Mouse (Mus musculus): ENCODE data around the gene Gm7347. TPM values are rescaled to one million over a fixed set of nuclear protein-coding genes. Genes with fewer than 3 reads are reported as not detected.
A peak's percentile ranks its signal among the peaks of the same experiment; 100 is the strongest.
"Not testable (repeated sequence)": the region's sequence is repeated elsewhere in the genome, so short reads cannot be mapped to it uniquely, and the experiment has no call there.

Gm7347 gene
- polyA plus RNA-seq (2015; fragmentation: Nextera tagmentation; extraction: Ambion mirVana): 0.06 TPM in 1 of 2 replicates, not detected in the other

DNA sequence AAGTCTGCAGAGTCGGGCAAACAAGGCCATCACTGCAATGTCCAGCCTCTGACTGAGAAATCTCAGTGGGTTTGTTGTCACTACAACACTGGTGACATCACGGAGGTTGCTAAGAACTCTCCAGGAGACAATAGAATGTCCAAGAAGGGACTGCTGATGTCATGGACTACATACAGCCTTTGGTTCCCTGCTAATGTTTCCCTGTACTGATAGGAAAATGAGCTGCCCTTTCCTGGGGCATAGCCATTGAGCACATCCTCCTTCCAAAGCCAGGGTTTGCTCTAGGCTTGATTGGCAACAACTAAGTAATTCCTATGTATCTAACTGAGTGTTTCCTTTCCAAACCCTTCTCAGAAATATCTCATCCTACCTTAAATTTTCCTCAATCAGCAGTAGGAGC, at the start of gene Gm7347:
Gene Gm7347, minus strand, starts transcription at position 101 of the 400 bp plus-strand sequence.
- not testable (repeated sequence) for H3K36me3 ChIP-seq; H3K4me1 ChIP-seq (replicated peaks); H3K4me2 ChIP-seq (replicated peaks); H3K9me3 ChIP-seq; H3K27me3 ChIP-seq; H3K4me3 ChIP-seq (replicated peaks); ATAC-seq; H3K9ac ChIP-seq (replicated peaks); H3K27ac ChIP-seq
- no CpG with 5 or more reads among the region's 2 CpGs for WGBS

DNA sequence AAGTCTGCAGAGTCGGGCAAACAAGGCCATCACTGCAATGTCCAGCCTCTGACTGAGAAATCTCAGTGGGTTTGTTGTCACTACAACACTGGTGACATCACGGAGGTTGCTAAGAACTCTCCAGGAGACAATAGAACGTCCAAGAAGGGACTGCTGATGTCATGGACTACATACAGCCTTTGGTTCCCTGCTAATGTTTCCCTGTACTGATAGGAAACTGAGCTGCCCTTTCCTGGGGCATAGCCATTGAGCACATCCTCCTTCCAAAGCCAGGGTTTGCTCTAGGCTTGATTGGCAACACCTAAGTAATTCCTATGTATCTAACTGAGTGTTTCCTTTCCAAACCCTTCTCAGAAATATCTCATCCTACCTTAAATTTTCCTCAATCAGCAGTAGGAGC, 46.9 kb upstream of the Gm7347 start, which contains the start of gene 5031410I06Rik:
Gene 5031410I06Rik, minus strand, starts transcription at position 101 of the 400 bp plus-strand sequence.
- WGBS: no CpG with 5 or more reads among the region's 3 CpGs
- ATAC-seq; H3K4me1 ChIP-seq (replicated peaks); H3K4me3 ChIP-seq (replicated peaks); H3K27ac ChIP-seq; H3K27me3 ChIP-seq; H3K9ac ChIP-seq (replicated peaks); H3K9me3 ChIP-seq; H3K36me3 ChIP-seq; H3K4me2 ChIP-seq (replicated peaks): not testable (repeated sequence)

DNA sequence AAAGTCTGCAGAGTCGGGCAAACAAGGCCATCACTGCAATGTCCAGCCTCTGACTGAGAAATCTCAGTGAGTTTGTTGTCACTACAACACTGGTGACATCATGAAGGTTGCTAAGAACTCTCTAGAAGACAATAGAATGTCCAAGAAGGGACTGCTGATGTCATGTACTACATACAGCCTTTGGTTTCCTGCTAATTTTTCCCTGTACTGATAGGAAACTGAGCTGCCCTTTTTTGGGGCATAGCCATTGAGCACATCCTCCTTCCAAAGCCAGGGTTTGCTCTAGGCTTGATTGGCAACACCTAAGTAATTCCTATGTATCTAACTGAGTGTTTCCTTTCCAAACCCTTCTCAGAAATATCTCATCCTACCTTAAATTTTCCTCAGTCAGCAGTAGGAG, 30.8 kb upstream of the Gm7347 start, which contains the start of gene Gm10471:
Gene Gm10471, minus strand, starts transcription at position 101 of the 400 bp plus-strand sequence.
- not testable (repeated sequence) for H3K27ac ChIP-seq; H3K9ac ChIP-seq (replicated peaks); H3K36me3 ChIP-seq; ATAC-seq; H3K4me2 ChIP-seq (replicated peaks); H3K4me3 ChIP-seq (replicated peaks); H3K9me3 ChIP-seq; H3K4me1 ChIP-seq (replicated peaks); H3K27me3 ChIP-seq
- 72% methylated on average over 1 of the region's 1 CpGs for WGBS

DNA sequence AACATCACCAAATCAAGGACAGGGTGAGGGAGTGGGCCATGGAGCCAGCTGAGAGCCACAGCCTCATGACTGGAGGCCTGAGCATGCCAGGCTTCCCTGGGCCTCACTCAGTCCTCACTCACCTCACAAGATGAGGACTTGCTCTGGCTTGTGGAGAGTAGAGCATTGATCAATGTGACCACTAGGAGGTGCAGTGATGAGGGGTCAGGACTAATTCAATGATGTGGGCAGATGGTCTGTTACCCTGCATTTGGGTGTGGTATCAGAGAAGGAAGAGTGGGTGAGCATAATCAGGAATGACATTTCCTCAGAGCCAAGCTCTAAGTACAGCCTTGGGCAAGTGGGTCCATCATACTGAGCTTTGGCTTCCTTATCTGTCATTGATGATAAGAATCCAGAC, 20.6 kb upstream of the Gm7347 start:
- H3K4me2 ChIP-seq (replicated peaks); H3K4me1 ChIP-seq (replicated peaks); H3K9me3 ChIP-seq; ATAC-seq; H3K27ac ChIP-seq; H3K9ac ChIP-seq (replicated peaks); H3K4me3 ChIP-seq (replicated peaks); H3K27me3 ChIP-seq; H3K36me3 ChIP-seq: not testable (repeated sequence)

DNA sequence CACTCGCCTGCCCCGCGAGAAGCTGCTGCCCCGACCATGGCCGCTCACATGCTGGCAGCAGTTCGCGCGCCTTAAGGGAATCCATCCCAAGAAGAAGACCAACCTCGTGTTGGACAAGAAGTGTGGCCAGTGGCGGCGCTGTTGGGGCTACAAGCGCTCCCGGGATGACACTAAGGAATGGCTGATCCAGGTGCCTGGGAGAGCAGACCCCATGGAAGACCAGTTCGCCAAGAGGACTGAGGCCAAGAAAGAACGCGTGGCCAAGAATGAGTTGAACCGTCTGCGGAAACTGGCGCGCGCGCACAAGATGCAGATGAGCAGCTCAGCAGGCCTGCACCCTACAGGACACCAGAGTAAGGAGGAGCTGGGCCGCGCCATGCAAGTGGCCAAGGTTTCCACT, 12.3 kb upstream of the Gm7347 start:
- Histone ChIP-seq H3K9me3 (0 out of 2 replicates have a peak, but pooled peaks cover 7% of the 10 kb centered on the region), H3K9ac (replicated peaks) (no peak overlapping the region), H3K36me3 (no peaks in the 10 kb centered on the region), H3K27ac (no peak overlapping the region), H3K4me3 (replicated peaks) (no peak overlapping the region), H3K4me1 (replicated peaks) (no peaks in the 10 kb centered on the region), H3K4me2 (replicated peaks) (no peak overlapping the region), H3K27me3 (no peaks in the 10 kb centered on the region)
- ATAC-seq: no peak
- WGBS: 90% methylated on average over 24 of the region's 24 CpGs

DNA sequence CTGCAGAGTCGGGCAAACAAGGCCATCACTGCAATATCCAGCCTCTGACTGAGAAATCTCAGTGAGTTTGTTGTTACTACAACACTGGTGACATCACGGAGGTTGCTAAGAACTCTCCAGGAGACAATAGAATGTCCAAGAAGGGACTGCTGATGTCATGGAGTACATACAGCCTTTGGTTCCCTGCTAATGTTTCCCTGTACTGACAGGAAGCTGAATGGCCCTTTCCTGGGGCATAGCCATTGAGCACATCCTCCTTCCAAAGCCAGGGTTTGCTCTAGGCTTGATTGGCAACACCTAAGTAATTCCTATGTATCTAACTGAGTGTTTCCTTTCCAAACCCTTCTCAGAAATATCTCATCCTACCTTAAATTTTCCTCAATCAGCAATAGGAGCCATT, 18.9 kb downstream of the Gm7347 start, which contains the start of gene Speer4a:
Gene Speer4a, minus strand, starts transcription at position 101 of the 400 bp plus-strand sequence.
- H3K9ac ChIP-seq (replicated peaks); H3K27ac ChIP-seq; H3K4me2 ChIP-seq (replicated peaks); H3K36me3 ChIP-seq; H3K4me1 ChIP-seq (replicated peaks); ATAC-seq; H3K4me3 ChIP-seq (replicated peaks); H3K27me3 ChIP-seq; H3K9me3 ChIP-seq: not testable (repeated sequence)
- 69% methylated on average over 2 of the region's 2 CpGs for WGBS

DNA sequence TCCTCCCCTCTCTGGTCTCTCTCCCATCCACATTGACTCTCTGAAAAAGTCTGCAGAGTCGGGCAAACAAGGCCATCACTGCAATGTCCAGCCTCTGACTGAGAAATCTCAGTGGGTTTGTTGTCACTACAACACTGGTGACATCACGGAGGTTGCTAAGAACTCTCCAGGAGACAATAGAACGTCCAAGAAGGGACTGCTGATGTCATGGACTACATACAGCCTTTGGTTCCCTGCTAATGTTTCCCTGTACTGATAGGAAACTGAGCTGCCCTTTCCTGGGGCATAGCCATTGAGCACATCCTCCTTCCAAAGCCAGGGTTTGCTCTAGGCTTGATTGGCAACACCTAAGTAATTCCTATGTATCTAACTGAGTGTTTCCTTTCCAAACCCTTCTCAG, 35.6 kb downstream of the Gm7347 start, which contains the start of gene Gm5862:
Gene Gm5862, minus strand, starts transcription at position 101 of the 400 bp plus-strand sequence.
- H3K4me3 ChIP-seq (replicated peaks); ATAC-seq; H3K36me3 ChIP-seq; H3K27ac ChIP-seq; H3K4me2 ChIP-seq (replicated peaks); H3K9me3 ChIP-seq; H3K4me1 ChIP-seq (replicated peaks); H3K9ac ChIP-seq (replicated peaks); H3K27me3 ChIP-seq: not testable (repeated sequence)
- WGBS: no CpG with 5 or more reads among the region's 3 CpGs

DNA sequence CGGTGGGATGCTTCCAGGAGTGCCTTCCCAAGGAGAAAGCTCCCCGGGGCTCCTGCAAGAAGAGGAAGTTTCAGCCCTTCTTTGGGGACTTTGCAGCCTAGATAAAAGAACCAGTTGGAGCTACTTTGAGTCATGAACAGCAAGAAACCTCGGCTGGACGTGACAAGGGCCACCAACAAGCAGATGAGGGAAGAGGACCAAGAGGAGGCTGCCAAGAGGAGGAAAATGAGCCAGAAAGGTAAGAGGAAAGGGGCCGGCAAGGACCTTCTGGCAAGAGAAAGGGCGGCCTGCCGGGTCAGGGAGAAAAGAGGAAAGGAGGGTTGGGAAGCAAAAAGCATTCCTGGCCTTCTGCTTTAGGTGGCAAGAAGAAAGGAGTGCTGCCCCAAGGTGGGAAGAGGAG, 50.7 kb downstream of the Gm7347 start:
- Histone ChIP-seq H3K4me3 (replicated peaks) (peak overlapping the region; percentile 36; the same call in 1 of the 2 replicates), H3K4me2 (replicated peaks) (peak overlapping the region; percentile 59)
- not testable (repeated sequence) for ATAC-seq; H3K4me1 ChIP-seq (replicated peaks); H3K9ac ChIP-seq (replicated peaks); H3K27me3 ChIP-seq; H3K9me3 ChIP-seq; H3K27ac ChIP-seq; H3K36me3 ChIP-seq
- WGBS: 71% methylated on average over 7 of the region's 7 CpGs

DNA sequence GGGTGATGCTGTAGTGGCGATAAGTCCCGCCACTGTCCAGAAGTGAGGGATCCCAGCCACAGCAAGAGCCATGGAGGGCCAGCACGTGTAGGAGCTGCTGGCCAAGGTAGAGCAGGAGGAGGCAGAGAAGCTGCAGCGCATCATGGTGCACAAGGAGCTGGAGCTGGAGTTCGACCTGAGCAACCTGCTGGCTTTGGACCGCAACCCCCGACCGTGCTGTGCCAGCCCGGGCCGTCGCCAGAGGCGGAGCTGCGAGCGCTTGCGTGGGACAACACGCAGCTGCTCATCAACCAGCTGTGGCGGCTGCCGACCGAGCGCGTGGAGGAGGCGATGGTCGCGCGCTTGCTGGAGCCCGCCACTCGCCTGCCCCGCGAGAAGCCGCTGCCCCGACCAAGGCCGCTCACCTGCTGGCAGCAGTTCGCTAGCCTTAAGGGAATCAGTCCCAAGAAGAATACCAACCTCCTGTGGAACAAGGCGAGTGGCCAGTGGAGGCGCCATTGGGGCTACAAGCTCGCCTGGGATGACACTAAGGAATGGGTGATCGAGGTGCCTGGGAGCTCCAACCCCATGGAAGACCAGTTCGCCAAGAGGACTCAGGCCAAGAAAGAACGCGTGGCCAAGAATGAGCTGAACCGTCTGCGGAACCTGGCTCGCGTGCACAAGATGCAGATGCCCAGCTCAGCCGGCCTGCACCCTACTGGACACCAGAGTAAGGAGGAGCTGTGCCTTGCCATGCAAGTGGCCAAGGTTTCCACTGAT, 51.3 kb downstream of the Gm7347 start:
- WGBS: 19% methylated on average over 45 of the region's 45 CpGs
- not testable (repeated sequence) for H3K36me3 ChIP-seq; H3K27ac ChIP-seq; H3K4me1 ChIP-seq (replicated peaks); H3K27me3 ChIP-seq; H3K9me3 ChIP-seq
- peak overlapping the region; percentile 54 for H3K9ac ChIP-seq (replicated peaks)
- ATAC-seq: peak; percentile 98
- H3K4me3 ChIP-seq (replicated peaks): peak overlapping the region; percentile 36
- H3K4me2 ChIP-seq (replicated peaks): peak overlapping the region; percentile 59

DNA sequence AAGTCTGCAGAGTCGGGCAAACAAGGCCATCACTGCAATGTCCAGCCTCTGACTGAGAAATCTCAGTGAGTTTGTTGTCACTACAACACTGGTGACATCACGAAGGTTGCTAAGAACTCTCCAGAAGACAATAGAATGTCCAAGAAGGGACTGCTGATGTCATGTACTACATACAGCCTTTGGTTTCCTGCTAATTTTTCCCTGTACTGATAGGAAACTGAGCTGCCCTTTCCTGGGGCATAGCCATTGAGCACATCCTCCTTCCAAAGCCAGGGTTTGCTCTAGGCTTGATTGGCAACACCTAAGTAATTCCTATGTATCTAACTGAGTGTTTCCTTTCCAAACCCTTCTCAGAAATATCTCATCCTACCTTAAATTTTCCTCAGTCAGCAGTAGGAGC, 53.7 kb downstream of the Gm7347 start, which contains the start of gene Gm1979:
Gene Gm1979, minus strand, starts transcription at position 101 of the 400 bp plus-strand sequence.
- H3K9ac ChIP-seq (replicated peaks); H3K36me3 ChIP-seq; H3K4me2 ChIP-seq (replicated peaks); H3K4me3 ChIP-seq (replicated peaks); H3K4me1 ChIP-seq (replicated peaks); H3K9me3 ChIP-seq; H3K27ac ChIP-seq; ATAC-seq; H3K27me3 ChIP-seq: not testable (repeated sequence)
- 100% methylated on average over 1 of the region's 2 CpGs for WGBS
